Mouse (Mus musculus) brain, embryonic 14.5 days (tissue): Measurements from ENCODE around the gene Gas7.
A peak's percentile ranks its signal among the peaks of the same experiment; 100 is the strongest.

ENCODE experiments used
- CTCF ChIP-seq: fragments of 200-500 bp; IDR thresholded peaks from 2 replicates; pipeline ENCODE4 v1.5.1; 2012; ENCODE audit warnings: inconsistent platforms, mild to moderate bottlenecking, moderate library complexity, borderline replicate concordance; ENCODE audit not compliant: insufficient read depth, insufficient read length; ENCODE audit errors: extremely low read depth
- POLR2A ChIP-seq: fragments of 200-500 bp; IDR thresholded peaks from 2 replicates; pipeline ENCODE4 v1.6.1; 2012; ENCODE audit warnings: mild to moderate bottlenecking, inconsistent platforms, borderline replicate concordance; ENCODE audit not compliant: poor library complexity, insufficient read depth, insufficient read length, severe bottlenecking; ENCODE audit errors: extremely low read depth

DNA sequence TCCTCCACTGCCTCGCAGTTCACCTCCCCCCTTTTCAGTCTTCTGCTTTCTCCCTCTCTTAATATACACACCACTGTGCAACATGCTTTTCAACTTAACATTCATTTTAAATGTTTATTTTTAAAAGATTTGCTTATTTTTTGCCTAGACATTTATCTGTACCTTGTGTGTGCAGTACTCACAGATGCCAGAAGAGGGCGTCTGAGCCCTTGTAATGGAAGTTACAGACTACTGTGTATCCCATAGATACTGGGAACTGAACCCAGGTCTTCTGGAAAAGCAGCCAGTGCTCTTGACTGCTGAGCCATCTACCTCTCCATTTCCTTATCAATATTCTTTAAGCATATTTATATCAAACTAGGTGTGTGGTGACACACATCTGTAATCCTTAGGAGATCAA lies 62.5 kb downstream of the Gas7 start:
- TF ChIP-seq CTCF (peak; percentile 23; the same call in 1 of the 2 replicates), POLR2A (no peak)
